Mouse (Mus musculus) kidney, embryonic 14.5 days (tissue): ENCODE measurements around the gene Orc5. TPM values are rescaled to one million over a fixed set of nuclear protein-coding genes. Genes with fewer than 3 reads are reported as not detected.
"Not testable (repeated sequence)": the region's sequence is repeated elsewhere in the genome, so short reads cannot be mapped to it uniquely, and the experiment has no call there.

Source experiments
- ATAC-seq: fragments of 200-750 bp; cut with Nextera tagmentation; 2 replicates; pipeline ENCODE4 v1.8.0; 2017; ENCODE audit warnings: moderate number of reproducible peaks, mild to moderate bottlenecking, moderate TSS enrichment, moderate library complexity; ENCODE audit not compliant: low FRiP score, low TSS enrichment
- H3K27ac ChIP-seq: fragments of 300-500 bp; sonication (generic); 2 replicates; pipeline ENCODE4 v1.5.1; 2014; ENCODE audit warnings: low read depth, mild to moderate bottlenecking, low read length, moderate library complexity, mixed read lengths
- H3K27me3 ChIP-seq: fragments of 300-500 bp; sonication (generic); 2 replicates; pipeline ENCODE4 v1.6.1; 2014; ENCODE audit warnings: mild to moderate bottlenecking, low read length; ENCODE audit not compliant: control insufficient read depth, insufficient read depth
- H3K36me3 ChIP-seq: fragments of 300-500 bp; sonication (generic); 2 replicates; pipeline ENCODE4 v1.6.1; 2014; ENCODE audit warnings: low read length, mixed read lengths; ENCODE audit not compliant: control insufficient read depth, insufficient read depth
- H3K4me1 ChIP-seq: fragments of 300-500 bp; sonication (generic); 2 replicates; pipeline ENCODE4 v1.6.1; 2014; ENCODE audit warnings: low read length, mixed read lengths; ENCODE audit not compliant: control insufficient read depth, insufficient read depth
- H3K4me2 ChIP-seq: fragments of 300-500 bp; sonication (generic); replicated peaks from 2 replicates; pipeline ENCODE4 v1.6.1; 2014; ENCODE audit warnings: low read depth, mild to moderate bottlenecking, low read length
- H3K4me3 ChIP-seq: fragments of 300-500 bp; sonication (generic); 2 replicates; pipeline ENCODE4 v1.5.1; 2014; ENCODE audit warnings: mild to moderate bottlenecking, low read length
- H3K9ac ChIP-seq: fragments of 300-500 bp; sonication (generic); 2 replicates; pipeline ENCODE4 v1.6.1; 2014; ENCODE audit warnings: low read depth, mild to moderate bottlenecking, low read length, moderate library complexity
- H3K9me3 ChIP-seq: fragments of 300-500 bp; sonication (generic); 2 replicates; pipeline ENCODE4 v1.6.1; 2016; ENCODE audit warnings: low read length; ENCODE audit not compliant: control insufficient read depth
- WGBS: fragments of 180-500 bp; shearing (Covaris S2); extraction: QIAGEN DNeasy Blood & Tissue Kit; methylation state at CpG from one replicate; pipeline ENCODE4 v1.1.7; 2014; 5-methylcytosine and 5-hydroxymethylcytosine counted together
- polyA plus RNA-seq: library from polyadenylated mRNA; unstranded; fragments of >200 nt; fragmentation: Nextera tagmentation; extraction: Ambion mirVana; gene quantifications from 2 replicates; pipeline ENCODE4 v1.2.1, GENCODE M21; 2014

Gene Orc5
- polyA plus RNA-seq, 1 experiment from 2014 or later, result 51.2 TPM

GRCm38 (mm10) chr5:22514231-22514630 is 36.0 kb downstream of the Orc5 start:
- not testable (repeated sequence) for H3K9ac ChIP-seq, ATAC-seq, H3K4me3 ChIP-seq, H3K4me1 ChIP-seq, H3K27me3 ChIP-seq, H3K9me3 ChIP-seq, H3K4me2 ChIP-seq, H3K27ac ChIP-seq
- no CpG with 5 or more reads among the region's 7 CpGs for WGBS
- H3K36me3 ChIP-seq, result peaks cover 12% of the 10 kb centered on the region; the same call in 1 of the 2 replicates

GRCm38 (mm10) chr5:22512579-22512978 is 37.6 kb downstream of the Orc5 start:
- H3K27me3 ChIP-seq, ATAC-seq, H3K4me3 ChIP-seq, H3K9me3 ChIP-seq, H3K4me2 ChIP-seq, H3K27ac ChIP-seq, H3K9ac ChIP-seq, H3K4me1 ChIP-seq: not testable (repeated sequence)
- WGBS, result no CpG with 5 or more reads among the region's 5 CpGs
- H3K36me3 ChIP-seq, result peaks cover 12% of the 10 kb centered on the region; the same call in 1 of the 2 replicates

GRCm38 (mm10) chr5:22511824-22512223 is 38.4 kb downstream of the Orc5 start:
- Histone ChIP-seq H3K4me3 (no peak overlapping the region), H3K4me1 (no peaks in the 10 kb centered on the region), H3K36me3 (peaks cover 12% of the 10 kb centered on the region; the same call in 1 of the 2 replicates), H3K27me3 (no peaks in the 10 kb centered on the region), H3K27ac (no peak overlapping the region), H3K9ac (no peak overlapping the region), H3K4me2 (no peak overlapping the region), H3K9me3 (no peaks in the 10 kb centered on the region)
- 58% methylated on average over 8 of the region's 8 CpGs for WGBS
- no peak for ATAC-seq

GRCm38 (mm10) chr5:22508560-22508959 is 41.7 kb downstream of the Orc5 start:
- Histone ChIP-seq H3K9ac (no peak overlapping the region), H3K27me3 (no peaks in the 10 kb centered on the region), H3K4me2 (no peak overlapping the region), H3K4me1 (no peaks in the 10 kb centered on the region), H3K4me3 (no peak overlapping the region), H3K27ac (no peak overlapping the region), H3K36me3 (peaks cover 7% of the 10 kb centered on the region; the same call in 1 of the 2 replicates), H3K9me3 (no peaks in the 10 kb centered on the region)
- WGBS, result 93% methylated on average over 5 of the region's 5 CpGs
- ATAC-seq, result no peak

GRCm38 (mm10) chr5:22499437-22499836 is 50.8 kb downstream of the Orc5 start:
- Histone ChIP-seq H3K36me3 (peaks cover 19% of the 10 kb centered on the region; the same call in 1 of the 2 replicates), H3K9me3 (no peaks in the 10 kb centered on the region), H3K4me3 (no peak overlapping the region), H3K9ac (no peak overlapping the region), H3K27me3 (no peaks in the 10 kb centered on the region), H3K27ac (no peak overlapping the region), H3K4me1 (no peaks in the 10 kb centered on the region), H3K4me2 (no peak overlapping the region)
- 92% methylated on average over 5 of the region's 5 CpGs for WGBS
- no peak for ATAC-seq

GRCm38 (mm10) chr5:22491088-22491487 is 59.1 kb downstream of the Orc5 start:
- Histone ChIP-seq H3K4me3 (no peak overlapping the region), H3K27me3 (no peaks in the 10 kb centered on the region), H3K4me1 (no peaks in the 10 kb centered on the region), H3K4me2 (no peak overlapping the region), H3K27ac (no peak overlapping the region), H3K36me3 (no peaks in the 10 kb centered on the region; the same call in 1 of the 2 replicates), H3K9ac (no peak overlapping the region), H3K9me3 (no peaks in the 10 kb centered on the region)
- ATAC-seq, result no peak

- H3K36me3 ChIP-seq, result peaks cover 5% of the 10 kb centered on the region; the same call in 1 of the 2 replicates
- ATAC-seq, result no peak
- H3K4me2 ChIP-seq, result no peak overlapping the region
- H3K9ac ChIP-seq, result no peak overlapping the region
- no peaks in the 10 kb centered on the region for H3K27me3 ChIP-seq
- 66% methylated on average over 4 of the region's 4 CpGs for WGBS
- H3K9me3 ChIP-seq, result no peaks in the 10 kb centered on the region
- no peak overlapping the region for H3K4me3 ChIP-seq
- H3K4me1 ChIP-seq, result no peaks in the 10 kb centered on the region
- no peak overlapping the region for H3K27ac ChIP-seq
These were observed 61.1 kb downstream of the Orc5 start for GRCm38 (mm10) chr5:22489091-22489490.

- Histone ChIP-seq H3K9me3 (no peaks in the 10 kb centered on the region), H3K27me3 (no peaks in the 10 kb centered on the region), H3K4me3 (no peak overlapping the region), H3K4me2 (no peak overlapping the region), H3K9ac (no peak overlapping the region), H3K27ac (no peak overlapping the region), H3K4me1 (no peaks in the 10 kb centered on the region), H3K36me3 (peaks cover 5% of the 10 kb centered on the region; the same call in 1 of the 2 replicates)
- 77% methylated on average over 6 of the region's 6 CpGs for WGBS
- no peak for ATAC-seq
These were observed 63.5 kb downstream of the Orc5 start for GRCm38 (mm10) chr5:22486601-22487206.

GRCm38 (mm10) chr5:22485764-22486163 is 64.5 kb downstream of the Orc5 start:
- H3K36me3 ChIP-seq, result peaks cover 5% of the 10 kb centered on the region; the same call in 1 of the 2 replicates
- no peaks in the 10 kb centered on the region for H3K4me1 ChIP-seq
- H3K27me3 ChIP-seq, result no peaks in the 10 kb centered on the region
- H3K9ac ChIP-seq, result no peak overlapping the region
- no peak for ATAC-seq
- H3K4me3 ChIP-seq, result no peak overlapping the region
- no peak overlapping the region for H3K4me2 ChIP-seq
- H3K9me3 ChIP-seq, result no peaks in the 10 kb centered on the region
- H3K27ac ChIP-seq, result no peak overlapping the region
- 79% methylated on average over 1 of the region's 1 CpGs for WGBS
